Mouse (Mus musculus) E14TG2a.4 (cell line): ENCODE results near the gene Gm11983.

ENCODE experiments used
- CTCF ChIP-seq: conservative IDR thresholded peaks from 2 replicates; pipeline ENCODE4 v1.5.1; 2014; ENCODE audit warnings: low read length
- POU5F1 ChIP-seq: IDR thresholded peaks from 2 replicates; pipeline ENCODE4 v1.6.1; 2014; ENCODE audit warnings: low read length, borderline replicate concordance

- TF ChIP-seq CTCF: no peak
- TF ChIP-seq POU5F1: no peak
Observed at GRCm38 (mm10) chr11:6840775-6841174, 3.3 kb upstream of the Gm11983 start.
